Mouse (Mus musculus) G1E-ER4 (cell line): ENCODE measurements around the gene Scimp. TPM values are rescaled to one million over a fixed set of nuclear protein-coding genes. Genes with fewer than 3 reads are reported as not detected.

Experiments
- GATA1 ChIP-seq: IDR thresholded peaks from one replicate; pipeline ENCODE4 v1.8.0; 2012; ENCODE audit warnings: low read length, inconsistent platforms
- polyA plus RNA-seq: library from polyadenylated mRNA; stranded (reverse); fragments of >175 nt; gene quantifications from 2 replicates; pipeline ENCODE4 v1.2.3, GENCODE M21; 2012

Gene Scimp
- polyA plus RNA-seq, 1 experiment = not detected

- TF ChIP-seq GATA1 = no peak
Observed at GRCm38 (mm10) chr11:70802208-70802864, 10.1 kb downstream of the Scimp start.

GRCm38 (mm10) chr11:70792409-70792808 is 20.0 kb downstream of the Scimp start:
- TF ChIP-seq GATA1 = no peak

GRCm38 (mm10) chr11:70791676-70792075 is 20.7 kb downstream of the Scimp start:
- no peak for TF ChIP-seq GATA1

- no peak for TF ChIP-seq GATA1
Observed at GRCm38 (mm10) chr11:70790874-70791551, 21.4 kb downstream of the Scimp start.

GRCm38 (mm10) chr11:70790426-70790825 is 22.0 kb downstream of the Scimp start:
- no peak for TF ChIP-seq GATA1

- TF ChIP-seq GATA1 = no peak
Observed at GRCm38 (mm10) chr11:70788972-70789655, 23.3 kb downstream of the Scimp start.

- TF ChIP-seq GATA1 = no peak
Observed at GRCm38 (mm10) chr11:70787052-70787451, 25.3 kb downstream of the Scimp start.

GRCm38 (mm10) chr11:70785908-70786307 is 26.5 kb downstream of the Scimp start:
- TF ChIP-seq GATA1 = no peak

GRCm38 (mm10) chr11:70777634-70778033 is 34.8 kb downstream of the Scimp start:
- TF ChIP-seq GATA1 = no peak

- TF ChIP-seq GATA1 = no peak
Observed at GRCm38 (mm10) chr11:70776830-70777571, 35.4 kb downstream of the Scimp start.

- TF ChIP-seq GATA1 = peak; percentile 29
Observed at GRCm38 (mm10) chr11:70770804-70771203, 41.6 kb downstream of the Scimp start.

GRCm38 (mm10) chr11:70765776-70766445 is 46.5 kb downstream of the Scimp start:
- TF ChIP-seq GATA1 = no peak

GRCm38 (mm10) chr11:70763936-70764808 is 48.2 kb downstream of the Scimp start, which contains the start of gene Zfp3:
Gene Zfp3 (plus strand): TSS chr11:70764209.
- no peak for TF ChIP-seq GATA1

GRCm38 (mm10) chr11:70763582-70763935 is 48.8 kb downstream of the Scimp start:
- TF ChIP-seq GATA1 = no peak

GRCm38 (mm10) chr11:70762641-70763040 is 49.7 kb downstream of the Scimp start:
- TF ChIP-seq GATA1 = no peak
